Mouse (Mus musculus) hindbrain, embryonic 11.5 days (tissue): ENCODE measurements at regions not wholly inside any gene's neighbourhood (a gene's known extent, or its start where the extent isn't known, plus 50 kb on each side); places are given as distances from the start of the nearest gene placed in this dataset.
A peak's percentile ranks its signal among the peaks of the same experiment; 100 is the strongest.

Source experiments
- ATAC-seq: fragments of 200-750 bp; cut with Nextera tagmentation; 2 replicates; pipeline ENCODE4 v1.8.0; 2017; ENCODE audit warnings: mild to moderate bottlenecking, moderate TSS enrichment, moderate library complexity; ENCODE audit not compliant: low FRiP score
- DNase-seq: peaks from one replicate; pipeline ENCODE4 v3.0.0-alpha.2; 2015; ENCODE audit warnings: low spot score
- H3K27ac ChIP-seq: fragments of 300-500 bp; sonication (generic); 2 replicates; pipeline ENCODE4 v1.5.1; 2014; ENCODE audit warnings: mild to moderate bottlenecking, low read depth, low read length
- H3K27me3 ChIP-seq: fragments of 300-500 bp; sonication (generic); 2 replicates; pipeline ENCODE4 v1.6.1; 2014; ENCODE audit warnings: mild to moderate bottlenecking, low read length, moderate library complexity, mixed read lengths; ENCODE audit not compliant: control insufficient read depth, insufficient read depth
- H3K36me3 ChIP-seq: fragments of 300-500 bp; sonication (generic); 2 replicates; pipeline ENCODE4 v1.6.1; 2014; ENCODE audit warnings: mild to moderate bottlenecking, low read length, moderate library complexity, mixed read lengths; ENCODE audit not compliant: control insufficient read depth, insufficient read depth
- H3K4me1 ChIP-seq: fragments of 300-500 bp; sonication (generic); replicated peaks from 2 replicates; pipeline ENCODE4 v1.6.1; 2014; ENCODE audit warnings: low read length, mixed read lengths; ENCODE audit not compliant: control insufficient read depth, insufficient read depth
- H3K4me2 ChIP-seq: fragments of 300-500 bp; sonication (generic); replicated peaks from 2 replicates; pipeline ENCODE4 v1.6.1; 2014; ENCODE audit warnings: mild to moderate bottlenecking, low read depth, low read length
- H3K4me3 ChIP-seq: fragments of 300-500 bp; sonication (generic); 2 replicates; pipeline ENCODE4 v1.5.1; 2014; ENCODE audit warnings: low read depth, low read length
- H3K9ac ChIP-seq: fragments of 300-500 bp; sonication (generic); 2 replicates; pipeline ENCODE4 v1.6.1; 2014; ENCODE audit warnings: low read depth, low read length
- H3K9me3 ChIP-seq: fragments of 300-500 bp; sonication (generic); 2 replicates; pipeline ENCODE4 v1.6.1; 2016; ENCODE audit warnings: low read length; ENCODE audit not compliant: control insufficient read depth
- WGBS: fragments of 180-500 bp; shearing (Covaris S2); extraction: QIAGEN DNeasy Blood & Tissue Kit; methylation state at CpG from one replicate; pipeline ENCODE4 v1.1.7; 2014; 5-methylcytosine and 5-hydroxymethylcytosine counted together

DNA sequence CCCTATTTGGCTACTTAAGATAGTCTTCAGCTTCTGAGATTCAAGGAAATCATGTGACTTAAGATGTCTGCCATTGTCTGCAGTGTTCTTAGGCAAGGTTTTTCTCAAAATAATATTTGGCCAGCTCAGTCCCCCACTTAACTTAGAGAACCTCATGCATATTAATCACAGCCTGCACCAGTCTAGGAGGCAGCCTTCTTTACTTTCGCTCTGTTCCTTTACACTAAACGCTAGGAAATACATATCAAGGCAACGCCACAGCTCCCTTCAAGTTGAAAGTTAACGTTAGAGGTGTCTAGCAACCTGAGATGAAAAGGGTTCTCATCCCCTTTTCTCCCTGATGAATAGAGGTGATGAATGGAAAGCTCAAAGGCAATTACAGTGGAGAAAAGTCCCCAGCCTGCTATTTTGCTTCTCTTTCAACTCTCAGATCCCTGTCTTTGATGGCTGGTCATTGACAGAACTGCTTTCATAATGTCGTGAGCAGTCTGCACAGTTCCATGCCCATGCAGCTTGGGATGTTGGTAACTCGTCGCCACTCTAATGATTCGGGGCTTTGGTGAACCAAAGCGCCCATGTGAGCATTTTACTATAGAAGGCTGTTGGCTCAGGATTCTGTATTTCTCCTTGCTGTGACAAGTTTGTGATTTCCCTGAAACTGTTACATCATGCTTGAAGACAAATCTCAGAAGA, 483.0 kb upstream of the Gm10306 start:
- Histone ChIP-seq H3K4me2 (no peak overlapping the region), H3K36me3 (no peaks in the 10 kb centered on the region), H3K9me3 (no peaks in the 10 kb centered on the region), H3K27ac (no peak overlapping the region), H3K4me3 (no peak overlapping the region), H3K9ac (no peak overlapping the region), H3K4me1 (no peaks in the 10 kb centered on the region), H3K27me3 (no peaks in the 10 kb centered on the region)
- 67% methylated on average over 9 of the region's 9 CpGs for WGBS
- DNase-seq (no peak), ATAC-seq (no peak)

DNA sequence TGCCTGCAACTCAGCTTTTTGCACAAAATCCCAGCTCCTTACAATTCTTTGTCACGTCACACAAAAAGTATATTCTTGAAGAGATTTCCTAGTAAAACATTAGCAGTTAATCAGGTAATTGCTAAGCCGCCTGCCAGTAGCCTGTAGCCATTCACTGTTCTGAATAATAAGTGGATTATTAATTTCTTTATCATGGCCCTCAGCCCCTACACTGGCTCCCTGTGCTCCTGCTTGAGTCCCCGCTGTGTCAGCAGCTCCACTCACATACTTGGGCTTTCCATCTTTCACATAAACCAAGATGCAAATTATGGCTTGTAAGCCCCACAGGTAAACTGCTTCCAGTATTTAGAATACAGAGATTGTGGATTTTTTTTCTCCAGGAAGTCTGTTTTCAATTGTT, 473.5 kb upstream of the Gm10306 start:
- H3K4me2 ChIP-seq: no peak overlapping the region
- no peak for ATAC-seq
- 85% methylated on average over 3 of the region's 3 CpGs for WGBS
- no peak overlapping the region for H3K27ac ChIP-seq
- H3K27me3 ChIP-seq: no peaks in the 10 kb centered on the region
- no peaks in the 10 kb centered on the region for H3K4me1 ChIP-seq
- no peaks in the 10 kb centered on the region for H3K36me3 ChIP-seq
- no peak overlapping the region for H3K4me3 ChIP-seq
- no peak overlapping the region for H3K9ac ChIP-seq
- DNase-seq: no peak
- no peaks in the 10 kb centered on the region for H3K9me3 ChIP-seq

DNA sequence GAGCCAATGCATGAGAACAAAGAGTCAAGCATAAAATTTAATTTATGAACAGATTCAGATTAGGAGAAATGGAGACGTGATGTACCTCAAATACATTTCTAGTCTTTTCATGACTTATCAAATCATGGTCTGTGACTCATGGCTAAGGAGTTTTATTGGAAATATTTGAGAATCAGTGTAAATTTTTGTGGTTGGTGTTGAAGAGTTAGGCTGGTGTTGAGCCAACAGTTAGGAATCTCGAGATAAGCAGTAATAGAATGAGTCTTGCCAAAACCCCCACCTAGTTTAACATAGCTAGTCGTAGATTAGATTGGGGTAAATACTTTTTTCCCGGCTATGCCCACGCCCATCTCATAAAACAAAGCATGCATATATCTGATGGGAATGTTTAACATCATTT, 462.0 kb upstream of the Gm10306 start:
- no peak overlapping the region for H3K4me3 ChIP-seq
- H3K9ac ChIP-seq: no peak overlapping the region
- H3K4me1 ChIP-seq: no peaks in the 10 kb centered on the region
- H3K9me3 ChIP-seq: no peaks in the 10 kb centered on the region
- no peak overlapping the region for H3K27ac ChIP-seq
- H3K4me2 ChIP-seq: no peak overlapping the region
- ATAC-seq (no peak), DNase-seq (no peak)
- no peaks in the 10 kb centered on the region for H3K36me3 ChIP-seq
- no peaks in the 10 kb centered on the region for H3K27me3 ChIP-seq
- 83% methylated on average over 5 of the region's 5 CpGs for WGBS

DNA sequence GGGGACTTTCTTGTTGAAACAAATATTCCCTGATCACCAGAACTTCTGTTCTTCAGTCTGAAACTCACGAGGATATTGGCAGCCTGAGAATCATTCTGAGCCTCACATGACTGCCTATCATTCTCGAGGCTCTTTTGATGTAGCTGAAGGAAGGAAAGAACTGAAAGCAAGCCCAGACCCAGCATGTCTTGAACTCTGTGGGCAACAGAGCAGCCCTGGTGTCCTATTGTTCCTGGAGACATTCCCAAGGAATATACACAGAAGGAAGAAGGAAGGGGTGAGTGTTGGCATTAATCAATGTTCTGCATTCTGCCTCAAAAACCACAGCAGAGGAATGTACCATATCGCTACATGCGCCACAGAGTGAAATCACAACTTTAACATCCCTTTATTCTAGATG, 449.4 kb upstream of the Gm10306 start:
- Histone ChIP-seq H3K9me3 (no peaks in the 10 kb centered on the region), H3K9ac (no peak overlapping the region), H3K4me3 (no peak overlapping the region), H3K36me3 (no peaks in the 10 kb centered on the region), H3K27ac (no peak overlapping the region), H3K4me1 (no peaks in the 10 kb centered on the region), H3K4me2 (no peak overlapping the region), H3K27me3 (no peaks in the 10 kb centered on the region)
- DNase-seq (no peak), ATAC-seq (no peak)
- 82% methylated on average over 4 of the region's 4 CpGs for WGBS

DNA sequence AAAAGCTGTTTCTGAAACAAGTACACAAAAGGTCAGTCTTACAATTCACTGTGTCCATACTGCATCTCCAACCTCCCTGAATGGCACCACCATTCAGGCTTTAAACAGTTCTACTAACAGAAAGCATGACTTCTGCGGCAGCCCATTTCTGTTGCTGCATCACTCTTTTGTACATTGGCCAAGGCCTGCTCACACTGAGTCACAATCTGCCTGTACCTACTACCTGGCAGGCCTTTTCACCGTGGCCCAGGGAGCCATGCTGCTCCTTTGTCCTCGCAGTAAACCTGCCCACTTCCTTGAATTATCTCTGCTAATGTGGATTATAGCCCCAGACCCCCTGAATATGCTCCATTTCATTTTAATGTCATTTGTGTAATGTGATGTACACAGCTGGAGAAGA, 439.5 kb upstream of the Gm10306 start:
- ATAC-seq: no peak
- Histone ChIP-seq H3K4me2 (no peak overlapping the region), H3K36me3 (no peaks in the 10 kb centered on the region), H3K9ac (no peak overlapping the region), H3K27me3 (no peaks in the 10 kb centered on the region), H3K9me3 (no peaks in the 10 kb centered on the region), H3K27ac (no peak overlapping the region), H3K4me1 (no peaks in the 10 kb centered on the region), H3K4me3 (no peak overlapping the region)
- no peak for DNase-seq
- WGBS: 80% methylated on average over 3 of the region's 3 CpGs

DNA sequence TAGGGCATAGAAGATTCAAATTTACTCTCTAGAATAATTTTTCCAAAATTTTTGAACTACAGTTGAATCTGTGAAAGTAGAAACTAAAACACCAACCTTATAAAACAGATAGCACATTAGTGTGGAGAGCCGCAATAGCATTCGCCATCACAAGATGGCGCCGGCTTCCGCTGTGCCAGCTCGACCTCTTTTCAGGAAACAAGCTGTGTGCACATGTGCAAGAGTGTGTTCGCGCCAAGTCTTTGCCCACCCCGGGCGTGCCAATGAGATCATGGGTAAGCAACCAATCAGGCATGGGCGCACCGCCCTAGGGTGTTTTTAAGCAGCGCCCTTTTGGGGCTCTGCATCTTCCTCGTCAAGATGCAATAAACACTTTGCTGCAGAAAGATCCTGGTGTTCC, 432.2 kb upstream of the Gm10306 start:
- H3K4me2 ChIP-seq: no peak overlapping the region
- H3K4me1 ChIP-seq: no peaks in the 10 kb centered on the region
- H3K27ac ChIP-seq: no peak overlapping the region
- ATAC-seq: no peak
- DNase-seq: peak; percentile 16
- H3K9ac ChIP-seq: no peak overlapping the region
- WGBS: 74% methylated on average over 14 of the region's 14 CpGs
- H3K4me3 ChIP-seq: no peak overlapping the region
- no peaks in the 10 kb centered on the region for H3K27me3 ChIP-seq
- H3K9me3 ChIP-seq: no peaks in the 10 kb centered on the region
- no peaks in the 10 kb centered on the region for H3K36me3 ChIP-seq

DNA sequence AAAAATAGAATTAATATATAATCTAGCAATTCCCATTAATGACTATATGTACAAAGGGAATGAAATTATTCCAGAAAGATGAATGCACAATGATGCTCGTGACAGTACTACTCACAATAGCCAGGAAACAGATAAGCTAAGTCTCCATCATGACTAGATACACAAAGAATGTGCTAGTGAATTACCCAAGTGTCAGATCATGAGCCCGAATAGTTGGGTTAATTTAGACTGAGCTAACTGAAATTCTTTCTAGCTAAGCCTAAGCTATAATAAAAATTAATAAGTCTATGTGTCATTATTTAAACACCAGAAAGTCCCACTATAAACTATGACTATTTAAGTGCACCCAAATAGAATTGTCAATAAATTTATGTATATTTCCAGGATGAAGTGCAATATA, 418.4 kb upstream of the Gm10306 start:
- Histone ChIP-seq H3K27ac (no peak overlapping the region), H3K4me2 (no peak overlapping the region), H3K4me1 (no peaks in the 10 kb centered on the region), H3K4me3 (no peak overlapping the region), H3K9ac (no peak overlapping the region), H3K27me3 (no peaks in the 10 kb centered on the region), H3K9me3 (no peaks in the 10 kb centered on the region), H3K36me3 (no peaks in the 10 kb centered on the region)
- DNase-seq (no peak), ATAC-seq (no peak)
- WGBS: 86% methylated on average over 2 of the region's 2 CpGs

DNA sequence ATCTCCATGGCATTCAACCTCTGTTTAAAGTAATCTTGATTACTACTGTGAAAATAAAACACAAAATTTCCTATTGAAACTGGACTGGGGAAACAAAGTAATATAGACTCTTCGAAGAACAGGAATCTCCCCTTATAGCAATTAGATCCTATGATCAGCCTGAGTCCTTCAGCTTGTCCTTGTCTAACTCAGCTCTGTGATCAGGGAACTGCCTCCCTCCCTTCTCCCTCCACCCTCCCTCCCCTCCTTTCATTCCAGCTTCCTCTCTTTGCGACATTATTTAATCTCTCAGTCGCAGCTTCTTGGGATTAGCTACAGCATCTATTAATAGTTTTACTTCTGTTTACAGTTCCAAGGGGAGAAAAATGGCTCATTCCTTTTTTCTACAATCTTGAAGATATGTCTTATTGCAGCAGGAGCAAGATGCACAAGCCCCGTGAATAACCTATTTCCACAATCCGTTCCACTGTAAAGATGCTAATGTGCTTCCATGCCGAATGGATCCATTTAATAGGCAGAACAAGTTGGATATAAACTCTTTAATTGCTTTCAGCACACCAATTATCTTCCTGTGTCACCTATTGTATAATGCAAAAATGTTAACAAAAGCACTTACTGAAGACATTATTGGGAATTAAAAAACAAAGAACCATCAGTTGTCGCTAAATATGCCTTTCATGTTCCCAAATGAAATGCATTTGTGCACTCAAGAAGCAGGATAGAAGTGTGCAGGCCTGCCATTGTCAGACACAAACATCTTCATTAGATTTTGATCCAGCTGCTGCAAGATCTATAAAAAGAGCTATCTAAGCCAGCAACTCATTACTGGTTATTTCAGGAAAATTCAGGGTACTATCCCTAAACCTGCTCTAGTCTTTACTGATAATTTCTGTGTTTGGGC, 411.2 kb upstream of the Gm10306 start:
- 63% methylated on average over 7 of the region's 7 CpGs for WGBS
- Histone ChIP-seq H3K4me2 (no peak overlapping the region), H3K4me1 (no peaks in the 10 kb centered on the region), H3K27me3 (no peaks in the 10 kb centered on the region), H3K36me3 (no peaks in the 10 kb centered on the region), H3K4me3 (no peak overlapping the region), H3K27ac (no peak overlapping the region), H3K9ac (no peak overlapping the region), H3K9me3 (no peaks in the 10 kb centered on the region)
- ATAC-seq: no peak
- DNase-seq: no peak

DNA sequence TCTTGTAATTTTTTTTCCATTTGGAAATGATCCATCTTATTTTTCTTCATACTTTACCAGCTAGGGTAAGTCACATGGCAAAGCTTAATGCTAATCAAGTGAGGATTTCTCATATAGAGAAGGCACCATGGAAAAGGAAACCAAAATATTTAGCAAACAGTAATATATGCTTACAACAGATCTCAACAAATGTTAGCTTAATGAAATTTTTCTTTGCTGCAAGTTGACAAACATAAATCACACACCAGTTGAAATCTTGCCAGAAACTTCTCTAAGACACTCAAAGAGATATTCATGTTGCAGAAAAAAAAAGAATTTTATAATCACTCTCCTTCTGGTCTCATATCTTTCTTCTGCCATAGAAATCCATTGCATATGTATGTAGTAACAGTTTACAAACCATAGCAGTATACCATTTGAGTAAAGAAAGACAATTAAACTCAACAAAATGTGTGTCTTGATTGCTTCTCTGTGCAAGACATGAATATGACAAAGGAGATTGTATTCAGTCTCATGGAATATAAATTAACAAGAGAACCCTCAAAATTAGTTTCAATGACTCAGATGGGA, 408.3 kb upstream of the Gm10306 start:
- ATAC-seq (no peak), DNase-seq (no peak)
- no peaks in the 10 kb centered on the region for H3K4me1 ChIP-seq
- H3K4me3 ChIP-seq: no peak overlapping the region
- no peak overlapping the region for H3K27ac ChIP-seq
- H3K27me3 ChIP-seq: no peaks in the 10 kb centered on the region
- H3K9ac ChIP-seq: no peak overlapping the region
- no peaks in the 10 kb centered on the region for H3K9me3 ChIP-seq
- no peak overlapping the region for H3K4me2 ChIP-seq
- no peaks in the 10 kb centered on the region for H3K36me3 ChIP-seq
